ENCODE assay signal across 24 mouse cellular contexts in the genomic region with DNA sequence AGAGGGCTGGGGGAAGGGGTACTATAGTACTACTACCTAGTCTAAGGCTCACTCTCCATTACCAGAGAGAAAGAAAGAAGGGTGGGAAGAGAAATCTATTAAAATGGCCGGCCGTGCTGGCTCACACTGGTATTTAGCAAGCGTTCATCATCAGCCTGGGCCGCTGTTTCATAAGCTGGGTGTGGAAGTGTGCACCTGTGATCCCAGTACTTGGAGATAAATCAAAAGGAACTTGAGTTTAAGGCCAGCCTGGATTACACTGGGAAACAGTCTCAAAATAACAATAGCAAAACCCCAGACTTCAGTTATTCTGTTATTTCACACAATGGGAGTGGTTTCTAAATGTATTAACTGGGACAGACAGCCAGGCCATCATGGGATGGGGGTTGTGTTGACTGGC. TPM values are rescaled to one million over a fixed set of nuclear protein-coding genes. Genes with fewer than 3 reads are reported as not detected.
"Had no signal": no experiment of that assay in that cellular context is flagged by ENCODE, and none has a peak within 500 bp of the region (broad histone marks: within the 10 kb centered on the region; RNA-seq: fewer than 3 reads in every experiment).

No protein-coding gene starts in this region.

- H3K4me2 ChIP-seq: limb, embryonic 15.5 days; liver, embryonic 12.5 days; lung, embryonic 14.5 days; midbrain, embryonic 12.5 days; neural tube, embryonic 13.5 days; neural tube, embryonic 15.5 days had no signal

- H3K9ac ChIP-seq: limb, embryonic 15.5 days; liver, embryonic 12.5 days; liver, embryonic 14.5 days; lung, embryonic 14.5 days; midbrain, embryonic 12.5 days; neural tube, embryonic 13.5 days; neural tube, embryonic 15.5 days had no signal

- DNase-seq: midbrain, embryonic 14.5 days; right cerebral cortex, adult 18-20 months; right cerebral cortex, postnatal 25 days; right cerebral cortex, postnatal 4 days; spleen, adult 18-20 months; thymus, adult 18-20 months; thymus, postnatal 14 days; thymus, postnatal 36 days had no signal

- H3K4me3 ChIP-seq: limb, embryonic 15.5 days; liver, embryonic 12.5 days; midbrain, embryonic 12.5 days; myocyte; neural tube, embryonic 13.5 days; neural tube, embryonic 15.5 days had no signal

- H3K9me3 ChIP-seq: limb, embryonic 15.5 days; liver, embryonic 12.5 days; midbrain, embryonic 12.5 days; neural tube, embryonic 13.5 days; neural tube, embryonic 15.5 days had no signal

- H3K4me1 ChIP-seq: limb, embryonic 15.5 days; liver, embryonic 12.5 days; midbrain, embryonic 12.5 days; neural tube, embryonic 13.5 days; neural tube, embryonic 15.5 days had no signal

- H3K27ac ChIP-seq: limb, embryonic 15.5 days; liver, embryonic 12.5 days; liver, embryonic 14.5 days; midbrain, embryonic 12.5 days; neural tube, embryonic 13.5 days; neural tube, embryonic 15.5 days had no signal

- H3K36me3 ChIP-seq: limb, embryonic 15.5 days; liver, embryonic 12.5 days; midbrain, embryonic 12.5 days; neural tube, embryonic 13.5 days; neural tube, embryonic 15.5 days had no signal

- ATAC-seq: liver, embryonic 12.5 days; midbrain, embryonic 16.5 days had no signal

- H3K27me3 ChIP-seq: limb, embryonic 15.5 days; midbrain, embryonic 12.5 days; neural tube, embryonic 13.5 days; neural tube, embryonic 15.5 days had no signal

RNA-seq across cellular contexts. Expression of a gene that starts 2.1 kb away (rescaled TPM):
- total RNA-seq: liver, adult 2 months; megakaryocyte, adult 5-6 weeks; megakaryocyte-erythroid progenitor cell, adult 5-6 weeks had no signal
- polyA plus RNA-seq: limb, embryonic 15.5 days; liver, adult 2 months; liver, embryonic 12.5 days; liver, embryonic 14.5 days; liver, embryonic 16.5 days; midbrain, embryonic 12.5 days; myocyte; neural tube, embryonic 11.5 days; small intestine, adult 2 months; stomach, embryonic 14.5 days had no signal

RNA-seq across cellular contexts. Expression of a gene that starts 31.3 kb away (rescaled TPM):
- total RNA-seq: megakaryocyte, adult 5-6 weeks; megakaryocyte-erythroid progenitor cell, adult 5-6 weeks had no signal
- polyA plus RNA-seq: midbrain, embryonic 12.5 days; midbrain, embryonic 14.5 days; midbrain, embryonic 16.5 days; myocyte; neural tube, embryonic 11.5 days; neural tube, embryonic 13.5 days; neural tube, embryonic 15.5 days had no signal
